Mouse (Mus musculus) embryonic facial prominence, embryonic 12.5 days (tissue): ENCODE data around the gene Lmx1a. TPM values are rescaled to one million over a fixed set of nuclear protein-coding genes. Genes with fewer than 3 reads are reported as not detected.

Experiments used
- ATAC-seq: fragments of 200-750 bp; cut with Nextera tagmentation; 2 replicates; pipeline ENCODE4 v1.8.0; 2017; ENCODE audit not compliant: insufficient number of reproducible peaks, insufficient read depth, low FRiP score, low TSS enrichment
- H3K27ac ChIP-seq: fragments of 300-500 bp; sonication (generic); 2 replicates; pipeline ENCODE4 v1.5.1; 2016; ENCODE audit warnings: mild to moderate bottlenecking
- H3K27me3 ChIP-seq: fragments of 300-500 bp; sonication (generic); 2 replicates; pipeline ENCODE4 v1.6.1; 2016; ENCODE audit warnings: mild to moderate bottlenecking, moderate library complexity
- H3K36me3 ChIP-seq: fragments of 300-500 bp; sonication (generic); 2 replicates; pipeline ENCODE4 v1.6.1; 2016; ENCODE audit warnings: mild to moderate bottlenecking
- H3K4me1 ChIP-seq: fragments of 300-500 bp; sonication (generic); 2 replicates; pipeline ENCODE4 v1.6.1; 2016
- H3K4me2 ChIP-seq: fragments of 300-500 bp; sonication (generic); replicated peaks from 2 replicates; pipeline ENCODE4 v1.6.1; 2016; ENCODE audit warnings: mild to moderate bottlenecking, moderate library complexity
- H3K4me3 ChIP-seq: fragments of 300-500 bp; sonication (generic); 2 replicates; pipeline ENCODE4 v1.5.1; 2016; ENCODE audit warnings: mild to moderate bottlenecking
- H3K9ac ChIP-seq: fragments of 300-500 bp; sonication (generic); 2 replicates; pipeline ENCODE4 v1.6.1; 2016; ENCODE audit warnings: mild to moderate bottlenecking, moderate library complexity
- H3K9me3 ChIP-seq: fragments of 300-500 bp; sonication (generic); 2 replicates; pipeline ENCODE4 v1.6.1; 2016; ENCODE audit warnings: mild to moderate bottlenecking, moderate library complexity
- WGBS: fragments of 180-500 bp; shearing (Covaris S2); methylation state at CpG from one replicate; pipeline ENCODE4 v1.1.7; 2016; 5-methylcytosine and 5-hydroxymethylcytosine counted together
- polyA plus RNA-seq: library from polyadenylated mRNA; unstranded; fragments of >200 nt; fragmentation: Nextera tagmentation; extraction: Ambion mirVana; gene quantifications from 2 replicates; pipeline ENCODE4 v1.2.1, GENCODE M21; 2016

Lmx1a gene
- polyA plus RNA-seq, 1 experiment from 2014 or later, result 1.8 TPM

- Histone ChIP-seq H3K9ac (no peak overlapping the region), H3K27me3 (peaks cover 76% of the 10 kb centered on the region), H3K9me3 (no peaks in the 10 kb centered on the region), H3K36me3 (no peaks in the 10 kb centered on the region), H3K4me1 (peaks cover 8% of the 10 kb centered on the region; the same call in 1 of the 2 replicates), H3K4me3 (no peak overlapping the region), H3K4me2 (no peak overlapping the region), H3K27ac (no peak overlapping the region)
- no peak for ATAC-seq
- WGBS, result 31% methylated on average over 11 of the region's 11 CpGs
Observed at GRCm38 (mm10) chr1:167695910-167696459, 6.9 kb downstream of the Lmx1a start.

- Histone ChIP-seq H3K4me3 (no peak overlapping the region), H3K9ac (no peak overlapping the region), H3K27ac (no peak overlapping the region), H3K27me3 (peaks cover 47% of the 10 kb centered on the region), H3K4me1 (0 out of 2 replicates have a peak, but pooled peaks cover 3% of the 10 kb centered on the region), H3K4me2 (no peak overlapping the region), H3K36me3 (no peaks in the 10 kb centered on the region), H3K9me3 (no peaks in the 10 kb centered on the region)
- ATAC-seq, result no peak
- WGBS, result 43% methylated on average over 6 of the region's 6 CpGs
Observed at GRCm38 (mm10) chr1:167699706-167700105, 10.7 kb downstream of the Lmx1a start.

GRCm38 (mm10) chr1:167700221-167700620 lies 11.2 kb downstream of the Lmx1a start:
- Histone ChIP-seq H3K9ac (no peak overlapping the region), H3K27me3 (peaks cover 42% of the 10 kb centered on the region), H3K4me1 (0 out of 2 replicates have a peak, but pooled peaks cover 3% of the 10 kb centered on the region), H3K27ac (no peak overlapping the region), H3K4me3 (no peak overlapping the region), H3K9me3 (no peaks in the 10 kb centered on the region), H3K4me2 (no peak overlapping the region), H3K36me3 (no peaks in the 10 kb centered on the region)
- ATAC-seq, result no peak
- 14% methylated on average over 7 of the region's 7 CpGs for WGBS

GRCm38 (mm10) chr1:167705527-167705926 lies 16.5 kb downstream of the Lmx1a start:
- no peak overlapping the region for H3K9ac ChIP-seq
- H3K27ac ChIP-seq, result no peak overlapping the region
- no peaks in the 10 kb centered on the region for H3K36me3 ChIP-seq
- no peaks in the 10 kb centered on the region for H3K9me3 ChIP-seq
- no peak for ATAC-seq
- WGBS, result 87% methylated on average over 7 of the region's 7 CpGs
- peaks cover 4% of the 10 kb centered on the region; the same call in 1 of the 2 replicates for H3K27me3 ChIP-seq
- H3K4me2 ChIP-seq, result no peak overlapping the region
- H3K4me1 ChIP-seq, result no peaks in the 10 kb centered on the region
- H3K4me3 ChIP-seq, result no peak overlapping the region

- H3K27me3 ChIP-seq, result no peaks in the 10 kb centered on the region
- H3K4me1 ChIP-seq, result no peaks in the 10 kb centered on the region
- H3K36me3 ChIP-seq, result no peaks in the 10 kb centered on the region
- no peak overlapping the region for H3K27ac ChIP-seq
- H3K4me2 ChIP-seq, result no peak overlapping the region
- ATAC-seq, result no peak
- no peak overlapping the region for H3K4me3 ChIP-seq
- 68% methylated on average over 5 of the region's 5 CpGs for WGBS
- no peaks in the 10 kb centered on the region for H3K9me3 ChIP-seq
- H3K9ac ChIP-seq, result no peak overlapping the region
Observed at GRCm38 (mm10) chr1:167708761-167709160, 19.7 kb downstream of the Lmx1a start.

GRCm38 (mm10) chr1:167715730-167716341 lies 26.8 kb downstream of the Lmx1a start:
- Histone ChIP-seq H3K9ac (no peak overlapping the region), H3K9me3 (no peaks in the 10 kb centered on the region), H3K27me3 (no peaks in the 10 kb centered on the region), H3K4me2 (no peak overlapping the region), H3K27ac (no peak overlapping the region), H3K4me3 (no peak overlapping the region), H3K4me1 (0 out of 2 replicates have a peak, but pooled peaks cover 4% of the 10 kb centered on the region), H3K36me3 (no peaks in the 10 kb centered on the region)
- WGBS, result 52% methylated on average over 6 of the region's 6 CpGs
- ATAC-seq, result no peak

- H3K4me3 ChIP-seq, result no peak overlapping the region
- no peaks in the 10 kb centered on the region for H3K9me3 ChIP-seq
- no peak overlapping the region for H3K4me2 ChIP-seq
- H3K36me3 ChIP-seq, result no peaks in the 10 kb centered on the region
- H3K4me1 ChIP-seq, result peaks cover 6% of the 10 kb centered on the region; the same call in 1 of the 2 replicates
- H3K9ac ChIP-seq, result no peak overlapping the region
- 3% methylated on average over 6 of the region's 6 CpGs for WGBS
- no peak overlapping the region for H3K27ac ChIP-seq
- 0 out of 2 replicates have a peak, but pooled peaks cover 3% of the 10 kb centered on the region for H3K27me3 ChIP-seq
- no peak for ATAC-seq
Observed at GRCm38 (mm10) chr1:167734471-167734870, 45.4 kb downstream of the Lmx1a start.

- H3K27ac ChIP-seq, result no peak overlapping the region
- no peak overlapping the region for H3K9ac ChIP-seq
- 76% methylated on average over 3 of the region's 3 CpGs for WGBS
- H3K36me3 ChIP-seq, result no peaks in the 10 kb centered on the region
- no peak overlapping the region for H3K4me3 ChIP-seq
- H3K9me3 ChIP-seq, result no peaks in the 10 kb centered on the region
- no peak overlapping the region for H3K4me2 ChIP-seq
- ATAC-seq, result no peak
- peaks cover 6% of the 10 kb centered on the region; the same call in 1 of the 2 replicates for H3K4me1 ChIP-seq
- 0 out of 2 replicates have a peak, but pooled peaks cover 3% of the 10 kb centered on the region for H3K27me3 ChIP-seq
Observed at GRCm38 (mm10) chr1:167736793-167737192, 47.8 kb downstream of the Lmx1a start.

- Histone ChIP-seq H3K9me3 (no peaks in the 10 kb centered on the region), H3K4me2 (no peak overlapping the region), H3K9ac (no peak overlapping the region), H3K4me1 (peaks cover 4% of the 10 kb centered on the region; the same call in 1 of the 2 replicates), H3K36me3 (no peaks in the 10 kb centered on the region), H3K27me3 (0 out of 2 replicates have a peak, but pooled peaks cover 3% of the 10 kb centered on the region), H3K4me3 (no peak overlapping the region), H3K27ac (no peak overlapping the region)
- ATAC-seq, result no peak
- 84% methylated on average over 7 of the region's 7 CpGs for WGBS
Observed at GRCm38 (mm10) chr1:167739286-167739685, 50.2 kb downstream of the Lmx1a start.

- no peak for ATAC-seq
- no peak overlapping the region for H3K9ac ChIP-seq
- no peaks in the 10 kb centered on the region for H3K9me3 ChIP-seq
- no peaks in the 10 kb centered on the region for H3K4me1 ChIP-seq
- 60% methylated on average over 6 of the region's 6 CpGs for WGBS
- no peak overlapping the region for H3K4me2 ChIP-seq
- H3K4me3 ChIP-seq, result no peak overlapping the region
- no peak overlapping the region for H3K27ac ChIP-seq
- no peaks in the 10 kb centered on the region for H3K36me3 ChIP-seq
- H3K27me3 ChIP-seq, result no peaks in the 10 kb centered on the region
Observed at GRCm38 (mm10) chr1:167746676-167747075, 57.6 kb downstream of the Lmx1a start.

GRCm38 (mm10) chr1:167752661-167753060 lies 63.6 kb downstream of the Lmx1a start:
- H3K9ac ChIP-seq, result no peak overlapping the region
- H3K27me3 ChIP-seq, result no peaks in the 10 kb centered on the region
- H3K9me3 ChIP-seq, result no peaks in the 10 kb centered on the region
- no peak overlapping the region for H3K4me3 ChIP-seq
- WGBS, result 77% methylated on average over 5 of the region's 5 CpGs
- no peak overlapping the region for H3K27ac ChIP-seq
- H3K36me3 ChIP-seq, result no peaks in the 10 kb centered on the region
- no peak overlapping the region for H3K4me2 ChIP-seq
- no peak for ATAC-seq
- H3K4me1 ChIP-seq, result peaks cover 13% of the 10 kb centered on the region; the same call in 1 of the 2 replicates

- H3K27ac ChIP-seq, result no peak overlapping the region
- no peak for ATAC-seq
- no peak overlapping the region for H3K4me2 ChIP-seq
- no peaks in the 10 kb centered on the region for H3K27me3 ChIP-seq
- 68% methylated on average over 4 of the region's 4 CpGs for WGBS
- no peak overlapping the region for H3K4me3 ChIP-seq
- H3K9ac ChIP-seq, result no peak overlapping the region
- no peaks in the 10 kb centered on the region for H3K36me3 ChIP-seq
- no peaks in the 10 kb centered on the region for H3K9me3 ChIP-seq
- H3K4me1 ChIP-seq, result peaks cover 13% of the 10 kb centered on the region; the same call in 1 of the 2 replicates
Observed at GRCm38 (mm10) chr1:167754085-167754484, 65.0 kb downstream of the Lmx1a start.
